Mouse (Mus musculus) retina, embryonic 14.5 days (tissue): Measurements from ENCODE around the gene Ushbp1.
"Not testable (repeated sequence)": the region's sequence is repeated elsewhere in the genome, so short reads cannot be mapped to it uniquely, and the experiment has no call there.

Experiments used
- DNase-seq: peaks from one replicate; pipeline ENCODE4 v3.0.0-alpha.2; 2015; ENCODE audit warnings: low spot score

The Ushbp1 gene

DNA sequence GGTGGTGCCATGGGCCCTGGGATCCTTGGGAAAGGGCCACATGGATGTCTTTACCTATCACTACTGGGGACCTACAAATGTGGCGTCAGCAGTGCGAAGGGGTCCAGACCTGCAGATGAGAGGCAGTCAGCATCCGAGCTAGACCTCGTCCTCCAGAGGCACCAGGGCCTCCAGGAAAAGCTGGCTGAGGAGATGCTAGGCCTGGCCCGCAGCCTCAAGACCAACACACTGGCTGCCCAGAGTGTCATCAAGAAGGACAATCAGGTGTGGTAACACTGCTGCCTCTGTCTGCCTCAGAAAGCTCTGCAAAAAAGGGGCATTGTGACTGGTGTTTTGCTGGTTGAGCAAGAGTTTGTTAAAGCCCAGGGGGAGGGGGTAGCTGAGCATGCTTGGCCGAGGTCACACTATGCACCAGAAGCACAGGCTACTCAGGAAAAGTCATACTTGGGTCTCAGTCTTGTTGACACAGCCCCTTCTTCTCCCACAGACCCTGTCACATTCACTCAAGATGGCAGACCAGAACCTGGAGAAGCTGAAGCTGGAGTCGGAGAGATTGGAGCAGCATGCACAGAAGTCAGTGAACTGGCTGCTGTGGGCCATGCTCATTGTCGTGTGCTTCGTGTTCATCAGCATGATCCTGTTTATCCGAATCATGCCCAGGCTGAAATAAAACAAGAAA lies 26.4 kb downstream of the Ushbp1 start:
- DNase-seq = no peak

DNA sequence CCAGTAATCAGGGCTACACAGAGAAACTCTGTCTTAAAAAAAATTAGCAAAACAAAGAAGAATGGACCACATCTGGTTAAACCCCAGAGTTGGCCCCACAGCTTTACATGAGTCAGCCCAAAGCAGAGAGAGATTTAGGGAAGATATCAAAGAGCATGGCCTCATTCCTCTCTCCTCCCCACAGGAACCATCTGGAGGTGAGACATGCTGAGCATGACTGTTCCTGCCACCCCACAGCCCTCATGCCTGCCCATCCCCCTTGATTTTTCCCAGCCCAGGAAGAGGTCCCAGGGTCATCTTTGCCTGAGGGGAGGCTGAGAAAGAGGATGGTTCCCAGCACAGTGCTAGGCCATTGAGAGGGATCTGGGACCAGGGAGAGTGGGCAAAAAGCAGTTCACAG lies 27.2 kb downstream of the Ushbp1 start:
- no peak for DNase-seq

DNA sequence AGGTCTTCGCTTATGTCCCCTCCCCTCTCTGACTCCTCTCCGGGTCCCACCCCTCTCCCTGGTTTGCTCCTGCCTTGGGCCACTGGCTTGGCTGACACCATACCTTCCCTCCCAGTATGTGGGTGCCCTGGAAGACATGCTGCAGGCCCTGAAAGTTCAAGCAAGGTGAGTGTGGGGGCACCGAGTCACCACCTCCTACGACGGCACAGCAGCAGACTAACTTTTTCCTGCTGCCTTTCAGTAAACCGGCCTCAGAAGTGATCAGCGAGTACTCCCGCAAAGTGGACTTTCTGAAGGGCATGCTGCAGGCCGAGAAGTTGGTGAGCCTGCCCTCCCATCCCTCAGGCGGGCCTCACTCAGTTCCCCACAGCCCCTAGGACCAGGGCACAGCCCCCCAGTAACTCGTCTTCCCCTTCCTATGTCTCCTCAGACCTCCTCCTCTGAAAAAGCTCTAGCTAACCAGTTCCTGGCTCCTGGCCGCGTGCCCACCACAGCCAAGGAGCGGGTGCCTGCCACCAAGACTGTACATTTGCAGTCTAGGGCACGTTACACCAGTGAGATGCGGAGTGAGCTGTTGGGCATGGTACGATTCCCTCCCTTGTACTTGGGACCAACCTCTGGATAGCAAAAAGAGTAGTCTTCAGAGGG lies 27.9 kb downstream of the Ushbp1 start:
- DNase-seq = no peak

DNA sequence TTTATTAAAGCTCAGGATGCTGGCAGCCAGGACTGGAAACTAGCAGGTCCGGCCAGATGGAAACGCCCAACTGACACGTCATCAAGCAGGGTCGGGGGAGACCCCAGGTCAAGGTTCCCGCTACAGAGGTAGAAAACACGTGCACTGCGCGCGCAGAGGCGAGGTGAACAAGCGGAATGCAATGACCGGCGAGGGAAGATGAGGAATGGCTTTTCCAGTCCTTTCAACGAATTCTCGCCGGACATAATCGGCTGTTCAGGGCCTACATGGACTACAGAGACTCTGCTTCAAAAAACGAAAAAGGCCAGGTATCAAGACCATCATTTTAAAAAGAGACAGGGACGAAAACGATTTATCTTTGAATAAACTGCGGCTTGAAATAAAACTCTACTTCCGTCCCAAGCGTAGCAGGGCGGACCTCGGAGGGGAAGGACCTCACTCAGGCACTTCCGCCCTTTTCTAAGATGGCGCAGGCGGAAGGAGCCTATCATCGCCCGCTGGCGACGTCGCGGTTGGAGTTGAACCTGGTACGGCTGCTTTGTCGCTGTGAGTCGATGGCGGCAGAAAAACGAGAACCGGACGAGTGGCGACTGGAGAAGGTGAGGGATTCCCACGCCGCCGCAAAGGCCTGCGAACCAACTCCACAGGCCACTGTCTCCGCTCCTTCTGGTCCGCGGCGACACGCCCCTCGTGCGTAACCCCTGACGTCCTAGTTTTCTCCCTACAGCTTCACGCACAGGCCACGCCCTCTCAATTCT lies 28.7 kb downstream of the Ushbp1 start, which contains the start of gene Use1:
Gene Use1, plus strand, starts transcription at position 78 of the 758 bp plus-strand sequence.
- DNase-seq = peak; percentile 89

DNA sequence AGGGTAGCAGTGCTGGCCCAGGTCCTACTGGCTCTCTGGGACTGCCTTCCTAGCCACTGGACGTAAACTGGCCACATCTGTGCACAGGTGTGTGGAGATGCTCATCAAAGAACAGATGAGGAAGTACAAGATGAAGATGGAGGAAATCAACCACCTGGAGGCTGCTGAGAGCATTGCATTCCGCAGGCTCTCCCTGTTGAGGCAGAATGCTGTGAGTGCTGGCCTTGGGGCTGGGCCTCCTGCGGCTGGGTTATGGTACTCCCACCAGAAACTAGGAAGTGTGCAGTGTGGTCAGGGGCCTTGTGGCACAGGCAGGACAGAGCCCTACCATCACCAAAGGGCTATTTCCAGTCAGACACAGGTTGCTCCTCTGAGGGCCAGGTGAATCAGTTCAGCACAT lies 37.6 kb downstream of the Ushbp1 start:
- DNase-seq = no peak

DNA sequence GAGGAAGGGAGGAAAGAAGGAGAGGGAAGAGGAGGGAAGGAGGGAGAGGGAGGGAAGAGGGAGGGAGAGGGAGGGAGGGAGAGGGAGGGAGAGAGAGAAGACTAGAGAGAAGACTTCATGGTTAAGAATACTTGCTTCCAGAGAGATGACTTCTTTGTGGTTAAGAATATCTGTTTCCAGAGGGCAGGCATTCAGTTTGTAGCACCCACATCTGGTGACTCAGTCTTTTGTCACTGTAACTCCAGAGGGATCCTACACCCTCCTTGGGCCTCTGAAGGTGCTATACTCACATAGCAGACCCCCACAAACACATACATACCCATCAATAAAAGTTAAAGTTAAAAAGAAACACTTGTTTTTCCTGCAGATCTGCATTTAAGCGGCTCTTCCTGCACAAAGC lies 44.1 kb downstream of the Ushbp1 start:
- no peak for DNase-seq

DNA sequence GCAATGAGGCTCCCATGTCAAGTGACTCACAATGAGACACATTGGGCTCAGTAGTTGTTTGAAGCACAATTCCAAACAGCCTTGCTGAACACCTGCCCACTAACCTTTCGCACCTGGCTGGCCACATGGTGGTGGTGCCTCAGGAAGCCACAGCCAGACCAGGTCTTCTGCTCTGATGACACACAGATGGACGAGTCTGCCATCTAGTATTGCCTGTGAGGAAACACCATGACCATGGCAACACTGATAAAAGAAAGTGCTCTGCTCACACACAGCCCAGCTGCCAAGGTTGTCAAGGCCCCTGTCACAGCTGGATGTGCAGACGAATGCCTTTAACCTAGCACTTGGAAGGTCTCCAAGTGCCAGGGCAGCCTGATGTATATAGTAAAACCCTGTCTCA lies 44.5 kb downstream of the Ushbp1 start:
- no peak for DNase-seq

DNA sequence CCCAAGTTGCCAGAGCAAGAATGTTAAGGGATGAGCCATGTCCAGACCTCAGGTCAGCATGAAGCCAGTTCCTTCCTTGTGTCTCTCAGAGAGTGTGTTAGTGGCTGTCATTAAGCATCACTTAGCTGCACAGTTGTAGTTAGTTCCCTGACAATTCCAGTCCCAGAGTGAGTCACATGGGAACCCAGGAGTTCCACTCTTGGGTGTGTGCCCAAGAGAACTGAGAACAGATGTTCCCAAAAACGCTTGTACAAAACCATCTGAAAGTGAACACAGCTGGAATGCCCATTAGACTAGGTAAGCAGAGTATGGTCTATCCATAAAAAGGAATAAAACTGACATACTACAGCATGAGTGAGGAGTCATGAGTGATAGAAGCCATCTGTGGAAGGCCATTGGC lies 49.0 kb downstream of the Ushbp1 start:
- DNase-seq = no peak

DNA sequence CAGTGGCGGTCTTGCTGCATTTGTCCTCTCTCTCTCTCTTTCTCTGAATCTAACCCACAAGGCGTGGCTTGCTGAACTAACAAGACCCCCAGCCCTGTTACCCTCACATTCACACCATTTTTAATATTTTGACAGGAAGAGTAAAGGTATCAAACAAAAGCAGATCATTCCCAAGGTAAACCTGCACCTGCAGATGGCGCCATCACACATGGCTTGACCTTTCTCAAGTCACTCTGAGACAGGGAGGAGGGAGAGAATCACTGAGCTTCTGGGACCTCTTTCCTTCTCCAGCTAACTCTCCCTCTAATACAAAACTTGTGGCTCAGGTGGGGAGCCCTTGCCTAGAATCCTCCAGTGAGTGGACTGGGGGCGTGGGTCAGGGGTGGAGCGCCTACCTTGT lies 55.0 kb downstream of the Ushbp1 start:
- peak; percentile 71 for DNase-seq

DNA sequence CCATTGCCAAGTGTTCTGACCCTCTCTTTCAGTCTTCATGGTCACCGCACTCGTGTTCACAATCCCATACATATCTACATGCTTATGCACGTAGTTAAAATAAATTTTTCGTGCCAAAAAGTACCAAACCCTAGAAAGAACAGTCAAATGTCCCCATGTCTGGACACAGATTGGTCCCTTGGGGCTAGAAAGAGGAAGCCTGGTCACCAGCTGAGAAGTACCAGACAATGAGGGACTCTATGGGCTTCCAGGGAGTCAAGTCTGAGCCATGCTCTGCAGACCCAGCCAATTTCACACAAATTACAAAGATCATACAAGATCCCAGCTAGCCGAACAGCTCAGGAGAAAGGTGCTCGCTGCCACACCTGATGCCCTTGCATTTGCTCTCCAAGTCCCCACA lies 57.8 kb downstream of the Ushbp1 start:
- not testable (repeated sequence) for DNase-seq
